Mouse (Mus musculus) bone marrow, adult 2 months (tissue): ENCODE measurements around the gene Pbx2.

Source experiments
- CTCF ChIP-seq: fragments of 200-500 bp; IDR thresholded peaks from 2 replicates; pipeline ENCODE4 v1.5.1; 2011; ENCODE audit warnings: low read length, control low read depth; ENCODE audit not compliant: control insufficient read depth, insufficient read depth
- POLR2A ChIP-seq: fragments of 200-500 bp; IDR thresholded peaks from 2 replicates; pipeline ENCODE4 v1.6.1; 2011; ENCODE audit warnings: low read depth, mild to moderate bottlenecking, control low read depth, low read length, borderline replicate concordance; ENCODE audit not compliant: control insufficient read depth

- TF ChIP-seq CTCF = no peak
- TF ChIP-seq POLR2A = no peak
Measured at GRCm38 (mm10) chr17:34582528-34582927, 8.5 kb upstream of the Pbx2 start.
